Mouse (Mus musculus): Measurements from ENCODE around the gene Zdhhc14. TPM values are rescaled to one million over a fixed set of nuclear protein-coding genes. Genes with fewer than 3 reads are reported as not detected.

Zdhhc14 gene
- polyA plus RNA-seq, 2 experiments, result 2.6 to 5.8 TPM

DNA sequence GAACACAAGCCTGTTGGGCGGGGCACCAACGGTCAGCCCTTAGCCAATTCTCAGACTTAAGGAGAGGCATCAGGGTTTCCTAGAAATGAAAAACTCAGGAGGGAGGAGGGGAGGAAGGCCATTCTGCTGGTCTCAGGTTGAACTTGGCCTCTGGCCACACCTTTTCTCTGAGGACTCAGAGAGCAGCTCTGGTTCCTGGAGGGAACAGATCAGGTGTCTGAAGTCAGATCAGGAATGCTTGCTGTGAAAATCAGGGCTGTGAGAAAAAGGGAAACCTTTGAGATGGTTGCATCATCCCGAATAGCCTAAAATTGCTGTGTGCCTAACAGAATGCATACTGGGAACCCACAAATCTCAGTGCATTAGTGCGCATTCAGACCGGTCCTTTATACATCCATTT, 135.3 kb downstream of the Zdhhc14 start:
- Histone ChIP-seq H3K4me1 (replicated peaks; ENCODE audit: control insufficient read depth in 2 of 2, insufficient read depth in 2 of 2, low read length in 1 of 2) (peaks cover 21 to 26% of the 10 kb centered on the region in 2 experiments), H3K9me3 (ENCODE audit: control insufficient read depth, low read length) (no peaks in the 10 kb centered on the region), H3K4me2 (ENCODE audit: low read depth) (no peak overlapping the region), H3K27ac (no peak overlapping the region), H3K4me3 (ENCODE audit: insufficient read depth in 1 of 2, low read depth in 2 of 2, low read length in 2 of 2) (no peak overlapping the region), H3K9ac (replicated peaks) (no peak overlapping the region), H3K36me3 (replicated peaks; ENCODE audit: control insufficient read depth, insufficient read depth, low read depth) (no peaks in the 10 kb centered on the region), H3K27me3 (ENCODE audit: control insufficient read depth, insufficient read depth, low read length) (no peaks in the 10 kb centered on the region)
- DNase-seq (ENCODE audit: low read depth in 3 of 3, low spot score in 3 of 3) (no peak), ATAC-seq (ENCODE audit: insufficient read depth) (no peak)
- WGBS (ENCODE audit: insufficient replicate concordance), result 76% methylated on average over 5 of the region's 5 CpGs
- TF ChIP-seq CTCF (IDR thresholded peaks at IDR 0.05; ENCODE audit: low read depth) (no peak), EP300 (IDR thresholded peaks at IDR 0.05; ENCODE audit: low read depth) (no peak)

- TF ChIP-seq CTCF (IDR thresholded peaks at IDR 0.05; ENCODE audit: low read depth), result no peak
- no peak for TF ChIP-seq EP300 (IDR thresholded peaks at IDR 0.05; ENCODE audit: low read depth)
- Histone ChIP-seq H3K4me1 (replicated peaks; ENCODE audit: control insufficient read depth in 2 of 2, insufficient read depth in 2 of 2, low read length in 1 of 2) (peaks cover 8 to 11% of the 10 kb centered on the region in 2 experiments), H3K27ac (no peak overlapping the region), H3K36me3 (replicated peaks; ENCODE audit: control insufficient read depth, insufficient read depth, low read depth) (no peaks in the 10 kb centered on the region), H3K9me3 (ENCODE audit: control insufficient read depth, low read length) (no peaks in the 10 kb centered on the region), H3K27me3 (ENCODE audit: control insufficient read depth, insufficient read depth, low read length) (no peaks in the 10 kb centered on the region), H3K4me3 (ENCODE audit: insufficient read depth in 1 of 2, low read depth in 2 of 2, low read length in 2 of 2) (no peak overlapping the region), H3K9ac (replicated peaks) (no peak overlapping the region), H3K4me2 (ENCODE audit: low read depth) (no peak overlapping the region)
- DNase-seq (ENCODE audit: low read depth in 3 of 3, low spot score in 3 of 3), result no peak
- WGBS (ENCODE audit: insufficient replicate concordance), result 62% methylated on average over 4 of the region's 4 CpGs
- ATAC-seq (ENCODE audit: insufficient read depth), result no peak
Measured at GRCm38 (mm10) chr17:5629651-5630050, 137.3 kb downstream of the Zdhhc14 start.

GRCm38 (mm10) chr17:5635254-5635653, 142.9 kb downstream of the Zdhhc14 start:
- WGBS (ENCODE audit: insufficient replicate concordance), result 75% methylated on average over 2 of the region's 2 CpGs
- DNase-seq (ENCODE audit: low read depth in 3 of 3, low spot score in 3 of 3), result no peak
- Histone ChIP-seq H3K4me2 (ENCODE audit: low read depth) (no peak overlapping the region), H3K4me3 (ENCODE audit: insufficient read depth in 1 of 2, low read depth in 2 of 2, low read length in 2 of 2) (no peak overlapping the region), H3K4me1 (replicated peaks; ENCODE audit: control insufficient read depth in 2 of 2, insufficient read depth in 2 of 2, low read length in 1 of 2) (no peaks in the 10 kb centered on the region), H3K36me3 (replicated peaks; ENCODE audit: control insufficient read depth, insufficient read depth, low read depth) (no peaks in the 10 kb centered on the region), H3K27me3 (ENCODE audit: control insufficient read depth, insufficient read depth, low read length) (no peaks in the 10 kb centered on the region), H3K9me3 (ENCODE audit: control insufficient read depth, low read length) (no peaks in the 10 kb centered on the region), H3K27ac (no peak overlapping the region), H3K9ac (replicated peaks) (no peak overlapping the region)
- no peak for ATAC-seq (ENCODE audit: insufficient read depth)
- TF ChIP-seq CTCF (IDR thresholded peaks at IDR 0.05; ENCODE audit: low read depth) (no peak), EP300 (IDR thresholded peaks at IDR 0.05; ENCODE audit: low read depth) (no peak)

GRCm38 (mm10) chr17:5641436-5641835, 149.1 kb downstream of the Zdhhc14 start:
- Histone ChIP-seq H3K4me3 (ENCODE audit: insufficient read depth in 1 of 2, low read depth in 2 of 2, low read length in 2 of 2) (no peak overlapping the region), H3K9ac (replicated peaks) (no peak overlapping the region), H3K27ac (no peak overlapping the region), H3K9me3 (ENCODE audit: control insufficient read depth, low read length) (no peaks in the 10 kb centered on the region), H3K4me2 (ENCODE audit: low read depth) (no peak overlapping the region), H3K4me1 (replicated peaks; ENCODE audit: control insufficient read depth in 2 of 2, insufficient read depth in 2 of 2, low read length in 1 of 2) (no peaks in the 10 kb centered on the region), H3K36me3 (replicated peaks; ENCODE audit: control insufficient read depth, insufficient read depth, low read depth) (no peaks in the 10 kb centered on the region), H3K27me3 (ENCODE audit: control insufficient read depth, insufficient read depth, low read length) (no peaks in the 10 kb centered on the region)
- no peak for ATAC-seq (ENCODE audit: insufficient read depth)
- DNase-seq (ENCODE audit: low read depth in 3 of 3, low spot score in 3 of 3), result no peak
- WGBS (ENCODE audit: insufficient replicate concordance), result 83% methylated on average over 8 of the region's 8 CpGs
- no peak for TF ChIP-seq CTCF (IDR thresholded peaks at IDR 0.05; ENCODE audit: low read depth)
- no peak for TF ChIP-seq EP300 (IDR thresholded peaks at IDR 0.05; ENCODE audit: low read depth)

DNA sequence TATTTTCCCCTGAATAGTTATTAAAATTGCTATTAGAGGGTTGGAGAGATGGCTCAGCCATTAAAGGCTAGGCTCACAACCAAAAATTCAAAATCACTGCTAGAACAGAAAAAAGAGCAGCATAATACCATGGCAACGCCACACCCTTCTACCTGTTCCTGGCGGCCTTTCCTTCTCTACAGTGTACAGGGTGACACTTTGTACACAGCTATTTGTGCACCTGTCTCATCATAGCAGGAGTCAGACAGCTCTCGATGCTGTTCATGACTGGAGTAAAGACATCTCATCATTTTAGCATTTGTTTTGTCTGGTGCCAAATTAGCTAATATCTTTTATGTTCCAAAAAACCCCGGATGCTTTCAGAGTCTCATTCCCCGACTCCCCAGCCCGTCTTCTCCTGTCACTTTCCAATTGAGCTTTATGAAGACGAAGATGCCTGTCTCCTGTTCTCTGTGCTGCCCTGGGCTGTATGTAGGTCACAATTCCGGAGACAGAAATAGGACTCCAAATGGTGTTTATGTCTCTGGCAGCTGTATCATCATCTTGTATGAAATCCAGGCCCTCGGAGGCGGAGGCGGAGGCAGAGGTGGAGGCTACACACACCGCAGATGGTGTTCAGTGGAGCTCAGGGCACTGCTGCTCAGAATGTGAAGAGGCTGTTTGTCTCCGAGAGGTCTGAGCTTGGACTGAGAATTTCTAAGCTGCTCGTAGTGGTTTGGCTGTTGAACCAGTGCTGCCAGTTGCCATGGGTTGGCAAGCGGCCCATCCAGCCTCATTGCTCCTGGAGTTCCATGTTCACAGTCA, 150.8 kb downstream of the Zdhhc14 start:
- Histone ChIP-seq H3K4me2 (ENCODE audit: low read depth) (no peak overlapping the region), H3K4me3 (ENCODE audit: insufficient read depth in 1 of 2, low read depth in 2 of 2, low read length in 2 of 2) (no peak overlapping the region), H3K27ac (no peak overlapping the region), H3K27me3 (ENCODE audit: control insufficient read depth, insufficient read depth, low read length) (no peaks in the 10 kb centered on the region), H3K4me1 (replicated peaks; ENCODE audit: control insufficient read depth in 2 of 2, insufficient read depth in 2 of 2, low read length in 1 of 2) (no peaks in the 10 kb centered on the region), H3K9ac (replicated peaks) (no peak overlapping the region), H3K9me3 (ENCODE audit: control insufficient read depth, low read length) (no peaks in the 10 kb centered on the region), H3K36me3 (replicated peaks; ENCODE audit: control insufficient read depth, insufficient read depth, low read depth) (no peaks in the 10 kb centered on the region)
- ATAC-seq (ENCODE audit: insufficient read depth) (no peak), DNase-seq (ENCODE audit: low read depth in 3 of 3, low spot score in 3 of 3) (no peak)
- no peak for TF ChIP-seq EP300 (IDR thresholded peaks at IDR 0.05; ENCODE audit: low read depth)
- TF ChIP-seq CTCF (IDR thresholded peaks at IDR 0.05; ENCODE audit: low read depth), result no peak
- 83% methylated on average over 15 of the region's 15 CpGs for WGBS (ENCODE audit: insufficient replicate concordance)
